Mouse (Mus musculus): ENCODE results near the gene Lilr4b.

DNA sequence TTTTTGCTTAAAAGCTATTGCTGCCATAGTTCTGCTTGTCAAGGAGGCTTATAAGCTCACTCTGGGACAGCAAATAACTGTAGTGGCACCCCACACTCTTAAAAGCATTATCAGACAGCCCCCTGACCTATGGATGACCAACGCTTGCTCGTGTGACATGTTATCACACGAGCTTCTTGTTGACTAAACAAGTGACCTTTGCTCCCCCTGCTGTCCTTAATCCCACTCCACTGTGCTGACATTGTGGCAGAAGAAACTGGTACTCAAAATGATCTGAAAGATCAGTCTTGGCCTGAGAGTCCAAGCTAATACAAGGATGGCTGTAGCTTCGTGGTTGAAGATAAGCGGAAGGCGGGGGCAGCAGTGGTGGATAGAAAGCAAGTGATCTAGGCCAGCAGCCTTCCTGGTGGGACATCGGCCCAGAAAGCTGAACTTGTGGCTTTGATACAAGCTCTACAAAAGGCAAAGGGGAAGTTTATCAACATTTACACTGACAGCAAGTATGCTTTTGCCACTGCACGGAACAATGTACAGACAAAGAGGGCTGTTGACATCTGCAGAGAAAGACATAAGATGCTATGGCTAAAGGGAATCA is 48.5 kb downstream of the Lilr4b start:
- TF ChIP-seq GATA1 (IDR thresholded peaks at IDR 0.05; ENCODE audit: borderline replicate concordance, low read length): no peak
- TF ChIP-seq FLI1 (IDR thresholded peaks at IDR 0.05; ENCODE audit: low read length): no peak
